Comparison of ENCODE assay signal across 8 mouse cellular contexts in genomic region chr5:111208660-111208969, GRCm38 (mm10).
DNase-seq lines count a peak whose midpoint lies in the region; ATAC-seq and TF ChIP-seq lines count a peak whose summit lies in the region.

No protein-coding gene starts in this region.

- H3K4me3 ChIP-seq in limb, embryonic 14.5 days (replicated peaks; ENCODE audit: low read length) = no peak overlapping the region

- H3K27ac ChIP-seq in limb, embryonic 14.5 days (replicated peaks; ENCODE audit: low read depth, low read length) = no peak overlapping the region

- no peaks in the 10 kb centered on the region for H3K36me3 ChIP-seq in limb, embryonic 14.5 days (ENCODE audit: control insufficient read depth, insufficient read depth, low read length)

- no peak overlapping the region for H3K4me2 ChIP-seq in limb, embryonic 14.5 days (replicated peaks; ENCODE audit: low read depth, low read length, severe bottlenecking)

- peak; percentile 54; the same call in 1 of the 2 replicates for ATAC-seq in limb, embryonic 14.5 days (ENCODE audit: low FRiP score, low read depth)
- ATAC-seq in monocyte, adult 5-6 weeks (replicated peaks; ENCODE audit: insufficient number of reproducible peaks, low FRiP score, low TSS enrichment, poor library complexity, severe bottlenecking) = no peak

- H3K27me3 ChIP-seq in limb, embryonic 14.5 days (ENCODE audit: control insufficient read depth, insufficient read depth, low read length) = no peaks in the 10 kb centered on the region

- peaks cover 17% of the 10 kb centered on the region for H3K4me1 ChIP-seq in limb, embryonic 14.5 days (ENCODE audit: control insufficient read depth, insufficient read depth, low read length)

- TF ChIP-seq POLR2A in limb, embryonic 14.5 days (IDR thresholded peaks at IDR 0.05; ENCODE audit: borderline replicate concordance, extremely low read depth, insufficient read depth, insufficient read length) = no peak

- 43% methylated on average over 5 of the region's 5 CpGs for WGBS in limb, embryonic 14.5 days

- no peaks in the 10 kb centered on the region for H3K9me3 ChIP-seq in limb, embryonic 14.5 days (ENCODE audit: control insufficient read depth, low read length)

- peak; percentile 55 for DNase-seq in urinary bladder, postnatal 14 days (ENCODE audit: low spot score)
- DNase-seq in urinary bladder, postnatal 10 days (ENCODE audit: low spot score) = no peak
- DNase-seq in cerebellum, adult 9-11 months = peak; percentile 60
- DNase-seq in gastrocnemius, postnatal 10 days = peak; percentile 64
- DNase-seq in induced T-regulatory cell, adult 2 months (ENCODE audit: low read depth) = peak; percentile 58
- DNase-seq in limb, embryonic 14.5 days (ENCODE audit: low spot score) = no peak
- DNase-seq in naive thymus-derived CD4-positive, alpha-beta T cell, adult 2 months (ENCODE audit: low read depth) = peak; percentile 74

- H3K9ac ChIP-seq in limb, embryonic 14.5 days (ENCODE audit: low read depth, low read length, severe bottlenecking) = no peak overlapping the region

Comparison
In these comparisons a context has a peak if more than half of its experiments do, and no peak if none do; other contexts are left out.
1. DNase-seq: peak in urinary bladder, postnatal 14 days (single experiment), cerebellum, adult 9-11 months (single experiment), gastrocnemius, postnatal 10 days (single experiment), induced T-regulatory cell, adult 2 months (single experiment) and naive thymus-derived CD4-positive, alpha-beta T cell, adult 2 months (single experiment); none in urinary bladder, postnatal 10 days (single experiment) and limb, embryonic 14.5 days (single experiment).